Mouse (Mus musculus) right cerebral cortex, postnatal 10 days (tissue): ENCODE data around the gene Grip2.
A peak's percentile ranks its signal among the peaks of the same experiment; 100 is the strongest.

Experiments
- DNase-seq, 2 experiments: peaks; one replicate each; pipeline ENCODE4 v3.0.0; 2021; ENCODE audit warnings: low spot score in 2 of 2

Grip2 gene

DNA sequence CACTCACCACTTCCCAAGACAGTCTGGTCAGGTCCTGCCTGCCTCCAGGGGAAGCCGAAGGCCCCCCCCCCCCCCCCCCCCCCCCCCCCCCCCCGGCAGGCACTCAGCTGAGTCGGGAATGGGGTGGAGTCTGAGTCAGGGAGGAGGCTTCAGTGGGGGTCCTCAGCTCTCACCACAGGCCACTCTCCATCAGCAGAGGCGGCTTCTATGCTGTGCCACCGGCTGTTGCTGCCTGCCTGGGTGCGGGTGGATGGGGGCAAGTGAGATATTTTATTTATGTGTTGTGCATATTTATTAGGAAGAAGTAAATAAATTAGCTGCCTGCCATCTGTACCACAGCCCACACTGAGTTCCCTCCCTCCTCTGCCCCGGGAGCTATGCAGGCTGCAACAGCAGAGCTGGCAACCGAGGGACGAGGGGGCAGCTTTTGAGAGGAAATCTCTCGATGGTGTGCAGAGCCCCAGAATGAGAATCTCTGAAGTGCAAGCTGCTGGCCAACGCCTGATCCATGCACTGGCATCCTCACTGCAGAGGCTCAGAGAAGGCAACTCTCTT, at the start of gene Grip2:
Grip2 (minus strand) TSS at position 235 of the 555 bp plus-strand sequence.
- peak in 1 of 2 experiments; percentile 48 for DNase-seq

DNA sequence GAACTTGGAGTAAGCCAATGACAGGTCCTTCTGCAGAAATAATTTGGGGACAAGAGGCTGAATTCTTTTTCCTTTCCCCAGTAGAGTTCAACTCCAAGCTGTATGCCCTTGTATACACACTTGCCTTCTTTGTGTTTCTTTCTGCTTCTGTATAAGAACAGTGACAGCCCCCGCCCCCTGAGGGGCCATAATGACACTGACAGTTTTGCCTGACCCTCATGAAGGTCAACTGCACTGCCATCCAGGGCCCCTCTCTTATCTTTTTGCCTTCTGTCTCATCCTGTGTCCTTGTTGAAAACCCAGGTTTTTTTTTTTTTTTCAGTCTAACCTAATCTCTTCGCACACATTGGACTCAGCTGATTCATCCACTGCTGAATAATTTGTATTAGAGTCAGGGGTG, 45.7 kb upstream of the Grip2 start:
- DNase-seq: no peak

DNA sequence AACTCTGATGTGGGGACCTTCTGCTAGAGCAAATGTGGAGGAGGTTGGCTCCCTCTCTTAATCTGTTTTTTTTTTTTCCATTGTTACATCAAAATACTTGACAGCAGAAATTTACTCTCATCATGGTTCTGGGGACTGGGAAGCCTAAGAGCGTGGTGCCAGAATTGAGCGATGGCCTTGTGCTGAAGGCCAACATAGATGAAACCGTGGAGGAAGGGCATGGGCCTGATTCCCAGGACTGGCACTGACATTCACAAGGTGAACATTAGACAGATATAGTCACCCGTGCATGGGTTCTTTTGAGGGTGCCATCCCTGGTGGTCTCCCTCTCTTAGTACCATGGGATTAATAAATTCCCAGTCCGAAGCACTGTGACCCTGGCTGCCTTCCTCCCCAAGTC, 41.0 kb upstream of the Grip2 start:
- DNase-seq: no peak

DNA sequence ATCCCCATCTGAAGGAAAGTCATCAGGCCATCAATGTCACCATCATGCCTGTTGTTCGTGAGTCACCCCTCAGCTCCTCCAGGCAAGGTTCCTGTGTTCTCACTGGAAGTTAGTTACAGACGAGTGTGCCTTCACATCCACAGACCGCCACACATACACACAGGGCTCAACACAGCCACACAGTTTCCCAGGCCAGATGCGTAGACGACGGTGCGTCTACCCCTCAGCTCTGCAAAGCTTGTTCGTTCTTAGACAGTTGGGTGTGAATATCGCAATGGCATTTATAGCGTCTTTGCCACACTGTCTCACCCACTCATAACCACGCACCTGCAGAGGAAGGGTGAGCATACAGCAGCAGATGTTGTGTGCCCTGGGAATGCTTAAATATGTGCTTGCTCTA, 38.6 kb upstream of the Grip2 start:
- peak in 1 of 2 experiments; percentile 39 for DNase-seq

DNA sequence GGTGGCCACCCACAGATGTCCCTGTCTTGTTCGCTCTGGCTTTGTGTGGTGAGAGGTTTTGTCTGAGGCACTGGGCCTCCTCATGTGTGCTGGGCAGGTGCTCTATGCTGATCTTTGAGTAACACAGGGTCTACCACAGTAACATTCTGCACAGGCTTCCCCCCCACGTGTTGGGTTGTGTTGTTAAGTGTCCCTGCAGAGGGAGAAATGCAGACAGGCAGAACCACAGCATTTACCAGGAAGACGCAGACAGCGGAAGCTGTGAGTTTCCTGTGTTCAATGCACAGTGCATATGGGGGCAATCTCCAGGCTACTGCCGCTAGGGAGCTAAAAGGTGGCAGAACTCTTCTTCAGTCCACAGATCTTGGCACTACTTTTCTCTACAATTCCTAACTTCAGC, 37.5 kb upstream of the Grip2 start:
- DNase-seq: no peak

DNA sequence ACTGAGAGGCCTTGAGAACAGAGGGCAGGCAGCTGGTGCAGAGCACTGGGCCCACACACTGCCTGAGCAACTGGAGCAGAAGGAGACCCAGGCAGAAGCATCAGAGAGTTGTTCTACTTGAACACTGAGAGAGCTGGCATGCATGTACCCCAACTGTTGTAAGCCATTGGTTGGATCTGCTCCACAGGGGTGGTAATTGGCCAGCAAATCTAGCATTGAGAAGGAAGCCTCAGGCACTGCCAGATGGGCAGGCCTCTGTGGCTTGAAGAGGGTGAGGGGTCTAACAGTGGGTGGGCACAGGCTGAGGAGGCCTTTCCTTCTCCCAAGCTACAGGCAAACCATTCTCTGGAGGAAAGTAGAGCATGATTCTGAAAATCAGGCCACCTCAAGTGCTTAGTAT, 35.8 kb upstream of the Grip2 start:
- DNase-seq: no peak

DNA sequence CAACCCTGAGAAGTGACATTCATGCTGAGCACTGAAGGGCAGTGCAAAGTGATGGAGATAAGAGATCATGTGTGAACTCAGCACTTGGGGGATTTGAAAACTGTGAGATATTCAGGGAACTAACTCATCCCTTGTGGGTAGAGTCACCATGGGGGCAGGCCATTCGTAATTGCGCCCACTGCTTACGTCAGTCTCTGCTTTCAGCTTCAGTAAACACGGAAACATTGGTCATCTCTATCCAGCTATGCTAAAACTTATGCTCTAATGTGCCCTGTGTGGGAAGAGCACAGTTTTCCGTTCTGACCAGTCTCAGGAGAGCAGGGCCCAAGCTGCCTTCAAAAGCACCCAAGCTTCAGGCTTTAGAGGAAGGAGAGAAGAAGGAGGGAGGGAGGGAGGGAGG, 31.3 kb upstream of the Grip2 start:
- DNase-seq: no peak

DNA sequence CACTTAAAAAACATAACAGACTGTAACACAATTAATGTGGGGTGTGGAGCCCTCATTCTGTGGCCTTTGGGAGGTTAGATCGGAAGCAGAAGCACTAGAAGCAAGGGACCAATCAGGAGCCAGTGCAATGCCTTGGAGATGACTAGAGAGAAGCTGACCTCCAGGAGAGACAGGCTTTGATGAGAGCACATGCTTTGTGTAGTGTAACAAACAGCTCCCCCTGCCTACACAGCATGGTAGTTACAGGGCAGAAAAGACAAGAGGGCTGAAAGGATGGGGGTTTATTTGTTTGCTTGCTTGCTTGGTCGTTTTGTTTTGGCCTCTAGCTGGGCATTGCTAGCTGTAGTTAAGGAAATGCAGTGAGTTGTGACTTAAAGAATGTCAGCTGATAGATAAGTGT, 25.5 kb upstream of the Grip2 start:
- no peak for DNase-seq

DNA sequence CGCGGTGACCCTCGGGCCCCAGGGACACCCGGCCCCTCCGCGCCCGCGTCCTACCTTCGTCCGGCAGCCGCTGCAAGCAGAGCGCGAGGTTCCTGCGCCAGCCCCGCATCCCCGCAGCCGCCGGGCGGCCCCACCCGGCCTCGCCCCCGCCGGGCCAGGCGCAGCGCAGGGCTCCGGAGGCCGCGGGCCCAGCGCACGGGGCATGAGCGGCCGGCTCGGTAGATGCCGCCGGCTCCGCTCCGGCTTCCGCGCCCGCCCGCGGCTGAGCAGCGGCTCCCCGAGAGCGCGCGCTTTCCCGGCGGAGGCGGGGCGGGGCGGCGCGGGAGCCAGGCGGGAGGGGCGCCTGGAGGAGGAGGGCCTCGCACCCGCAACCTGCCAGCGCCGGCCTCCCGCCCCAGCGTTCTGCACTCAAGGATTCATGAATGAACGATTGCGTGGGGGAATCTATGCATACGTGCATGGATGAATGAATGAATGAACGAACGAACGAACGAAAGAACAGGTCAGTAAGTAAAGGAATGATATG, 16.6 kb upstream of the Grip2 start:
- DNase-seq: peak; percentile 48 to 57

DNA sequence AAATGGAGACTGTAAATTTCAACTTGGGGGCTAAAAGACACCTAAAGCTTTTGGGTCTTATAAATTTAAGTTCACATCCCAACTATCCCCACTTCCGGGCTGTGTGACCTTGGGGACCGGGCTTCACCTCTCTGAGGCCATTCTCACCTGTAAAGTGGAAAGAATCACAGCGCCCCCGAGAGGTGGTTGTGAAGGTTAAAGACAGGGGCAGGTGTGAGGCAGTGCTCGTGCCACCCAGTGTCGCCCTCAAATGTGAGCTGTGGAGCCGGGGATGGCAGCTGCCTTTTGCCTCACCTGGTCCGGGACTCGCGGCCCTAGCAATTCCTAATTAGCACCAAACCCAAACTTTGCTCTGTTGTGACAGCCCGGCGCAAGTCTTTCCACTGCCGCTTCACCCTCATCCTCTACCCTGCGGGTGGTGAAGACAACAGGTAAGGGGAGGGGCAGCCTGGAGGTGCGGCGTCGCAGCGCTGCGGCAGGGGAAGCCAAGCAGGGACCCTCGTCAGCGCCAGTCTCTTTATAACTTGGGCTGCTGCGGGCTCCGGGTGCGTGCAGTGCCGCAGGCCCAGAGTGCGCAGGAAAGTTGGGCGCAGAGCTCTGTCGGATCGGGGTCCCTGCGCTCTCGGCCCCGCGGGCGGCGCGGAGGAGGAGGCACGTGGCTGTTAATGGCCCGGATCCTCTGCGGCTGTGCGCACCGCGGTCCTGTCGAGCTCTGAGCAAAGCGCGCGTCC, 16.0 kb upstream of the Grip2 start:
- peak in 1 of 2 experiments; percentile 45 for DNase-seq

DNA sequence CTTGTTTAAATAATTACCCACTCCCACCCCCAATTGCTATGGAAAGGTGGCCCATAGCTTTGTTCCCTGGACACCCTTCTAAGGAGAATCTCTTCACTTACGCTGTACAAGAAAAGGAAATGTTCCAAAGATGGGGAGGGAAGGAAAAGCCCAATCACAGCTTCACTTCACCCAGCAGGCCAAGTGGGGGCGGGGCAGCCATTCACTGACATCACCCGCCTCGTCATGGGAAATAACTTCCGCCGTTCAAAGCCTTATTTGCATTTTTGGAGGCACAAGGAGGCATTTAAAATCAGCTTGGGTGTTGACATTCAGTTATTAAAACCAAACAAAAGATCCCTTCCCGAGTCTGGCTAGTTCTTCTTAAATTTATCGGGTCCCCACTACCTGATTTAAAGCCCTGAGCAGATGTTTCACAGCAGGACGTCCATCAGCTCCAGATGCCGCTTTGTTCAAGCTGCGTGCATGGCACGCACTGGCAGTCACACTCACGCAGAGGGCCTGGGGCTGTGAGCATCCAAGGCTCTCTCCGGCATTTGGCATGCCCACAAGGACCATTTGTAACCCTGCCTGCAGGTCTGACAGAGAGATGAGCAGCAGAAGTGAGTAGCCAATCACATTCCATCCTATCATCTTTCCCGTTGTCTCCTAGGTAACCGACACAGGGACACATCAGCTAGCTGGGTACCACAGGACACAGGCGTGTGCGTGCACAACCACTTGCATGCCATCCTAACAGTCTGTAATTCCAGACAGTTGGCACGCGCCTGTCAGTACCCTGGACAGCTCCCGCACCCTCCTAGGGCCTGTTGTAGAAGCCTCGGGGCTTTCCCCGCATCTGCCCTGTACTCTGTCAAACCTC, 12.2 kb upstream of the Grip2 start:
- DNase-seq: peak; percentile 86 to 90

DNA sequence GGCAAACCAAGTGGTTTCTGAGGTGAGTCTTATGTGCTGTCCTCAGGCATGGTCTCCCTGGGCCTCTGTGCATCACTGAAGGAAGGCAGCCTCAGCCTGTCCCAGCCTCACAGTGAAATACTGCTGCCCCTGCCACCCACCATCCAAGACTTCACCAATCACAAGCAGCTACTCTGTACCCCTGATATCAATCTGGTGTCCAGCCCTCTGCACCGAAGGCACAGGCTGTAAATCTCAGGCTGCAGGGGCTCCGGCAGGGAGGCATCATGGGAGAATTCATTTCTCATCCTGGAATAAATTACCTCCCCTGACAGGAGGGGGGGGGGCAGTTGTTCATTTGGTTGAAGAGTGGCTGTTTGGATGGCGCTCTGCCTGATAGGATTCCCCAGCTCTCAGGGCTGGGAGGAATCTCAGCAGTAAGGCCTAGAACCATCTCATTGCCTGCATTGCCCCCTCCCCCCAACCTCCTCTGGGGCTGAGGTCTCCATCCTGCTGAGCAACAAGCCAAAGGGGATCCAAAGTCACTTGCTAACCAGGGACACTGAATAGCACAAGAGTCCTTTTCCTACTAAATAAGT, 5.9 kb upstream of the Grip2 start:
- no peak for DNase-seq

DNA sequence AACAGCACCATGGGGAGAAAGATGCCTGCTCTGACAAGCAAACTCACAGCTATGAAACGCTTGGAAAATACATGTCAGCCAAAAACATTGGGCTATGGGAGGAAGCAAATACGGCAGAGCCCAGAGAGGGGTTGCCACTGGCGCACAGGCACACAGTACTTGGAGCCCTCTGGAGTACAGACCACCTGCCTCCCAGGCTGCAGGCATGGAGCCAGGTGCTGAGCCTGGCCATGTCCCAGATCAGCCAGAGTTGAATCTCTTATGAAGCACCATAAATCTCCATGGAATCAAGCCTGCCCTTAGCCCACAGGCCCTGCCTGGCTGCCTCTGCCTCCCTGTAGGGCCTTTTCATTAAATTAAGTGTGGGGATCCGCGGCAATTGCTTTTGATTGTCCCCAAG, 876 bp upstream of the Grip2 start:
- no peak for DNase-seq

DNA sequence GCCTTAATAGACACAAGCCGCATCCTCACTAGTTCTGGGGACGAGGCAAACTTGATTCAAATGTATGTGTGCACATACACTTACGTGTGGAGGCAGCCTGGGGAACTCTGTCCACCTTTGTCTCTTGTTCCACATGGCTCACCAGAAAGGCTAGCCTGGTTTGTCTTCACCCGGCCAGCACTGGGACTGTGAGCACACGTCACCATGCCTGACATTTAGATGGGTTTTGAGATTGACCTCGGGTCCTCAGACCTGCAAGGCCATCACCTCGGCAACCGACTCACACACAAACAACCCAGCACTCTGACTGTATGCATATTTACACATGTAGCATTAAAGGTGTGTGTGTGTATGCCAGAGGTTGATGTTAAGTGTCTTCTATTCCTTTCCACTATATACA, 8.8 kb downstream of the Grip2 start:
- no peak for DNase-seq

DNA sequence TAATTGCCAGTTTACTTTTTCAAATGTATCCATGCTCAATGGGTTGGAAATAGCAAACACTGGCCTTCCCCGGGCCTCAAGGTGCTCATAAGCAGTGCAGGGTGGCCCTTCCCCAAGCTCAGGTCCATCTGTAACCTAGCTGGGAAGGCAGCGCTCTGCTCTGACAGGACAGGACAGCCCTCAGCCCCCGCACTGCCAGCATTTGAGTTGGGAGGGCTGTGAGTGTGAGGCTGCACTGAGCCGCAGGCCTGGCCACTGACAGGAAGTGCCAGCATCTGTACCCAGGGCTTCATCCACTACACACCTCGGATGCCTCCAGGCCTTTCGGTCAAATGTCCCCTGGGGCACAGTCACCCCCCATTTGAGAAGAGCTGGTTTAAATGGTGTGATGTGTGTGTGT, 11.1 kb downstream of the Grip2 start:
- no peak for DNase-seq

DNA sequence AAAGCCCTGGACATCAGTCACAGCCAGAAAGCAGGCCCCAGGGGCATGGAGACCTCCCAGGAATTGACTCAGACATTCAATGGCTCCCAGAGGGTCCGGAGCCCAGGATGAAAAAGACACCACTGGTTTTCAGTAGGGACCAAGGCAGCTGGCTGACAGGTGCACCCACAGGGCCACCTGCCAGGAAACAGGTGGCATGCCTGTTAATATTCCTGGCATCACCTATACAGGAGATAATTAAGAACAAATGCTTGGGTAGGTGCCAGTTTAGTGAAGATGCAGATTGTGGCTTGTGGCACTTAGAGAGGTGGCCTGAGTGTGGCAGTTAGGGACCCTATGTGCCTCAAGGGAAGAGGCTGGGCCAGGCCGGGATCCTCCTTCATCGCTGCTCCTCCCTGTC, 13.4 kb downstream of the Grip2 start:
- DNase-seq: no peak

DNA sequence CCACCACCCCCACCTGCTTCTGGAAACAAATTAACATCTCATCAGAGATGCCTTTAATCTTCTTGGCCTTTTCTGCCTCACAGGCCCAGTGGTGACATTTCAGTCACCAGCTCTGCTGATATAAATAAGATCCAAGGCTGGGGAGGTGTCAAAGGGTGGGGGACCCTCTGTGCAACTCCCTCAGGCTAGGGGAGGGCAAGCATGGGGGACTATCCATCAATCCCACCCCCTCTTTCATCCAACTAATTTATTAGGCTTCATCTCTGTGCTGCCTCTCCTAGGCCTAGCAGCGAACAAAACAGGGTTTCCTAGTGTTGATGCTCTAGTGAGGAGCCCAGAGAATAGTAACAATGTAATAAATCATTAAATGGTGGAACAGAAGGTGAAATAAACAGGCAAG, 17.0 kb downstream of the Grip2 start:
- no peak for DNase-seq

DNA sequence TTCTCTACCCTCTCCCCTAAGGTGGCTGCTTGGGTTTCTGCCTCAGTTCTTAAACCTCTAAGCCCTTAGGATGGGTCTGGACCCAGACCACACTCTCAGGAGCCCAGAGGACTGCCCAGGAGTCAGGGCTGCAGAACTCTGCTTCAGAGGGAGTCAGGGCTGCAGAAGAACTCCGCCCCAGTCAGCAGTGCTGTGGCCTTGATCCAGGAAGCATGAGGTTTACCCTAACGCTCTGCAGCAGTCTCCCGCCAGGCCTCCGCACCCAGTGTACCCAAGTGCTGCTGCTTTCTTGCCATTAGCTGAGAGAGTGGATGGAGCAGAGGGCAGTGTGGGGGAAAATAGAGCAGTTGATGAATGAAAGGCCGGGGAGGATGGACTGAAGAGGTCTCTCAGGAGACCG, 19.0 kb downstream of the Grip2 start:
- no peak for DNase-seq

DNA sequence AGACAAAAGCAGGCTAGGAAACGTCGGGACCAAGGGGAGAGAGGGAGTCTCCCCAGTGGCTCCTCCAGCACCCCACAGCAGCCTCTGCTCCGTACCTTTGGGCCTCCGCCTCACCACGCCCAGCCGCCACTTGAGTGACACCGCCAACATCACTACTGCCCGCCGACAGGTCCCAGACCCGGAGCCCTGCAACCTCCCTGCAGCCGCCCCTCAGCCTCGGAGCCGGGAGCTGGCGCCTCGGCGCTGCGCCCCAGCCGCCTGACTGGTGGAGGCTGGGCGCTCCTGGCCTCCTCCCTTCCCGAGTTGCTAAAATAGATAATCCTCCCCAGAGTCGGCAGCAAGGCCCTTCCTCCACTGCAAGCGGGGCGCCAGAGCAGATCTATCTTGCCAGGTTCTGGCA, 19.9 kb downstream of the Grip2 start:
- peak; percentile 69 to 73 for DNase-seq

DNA sequence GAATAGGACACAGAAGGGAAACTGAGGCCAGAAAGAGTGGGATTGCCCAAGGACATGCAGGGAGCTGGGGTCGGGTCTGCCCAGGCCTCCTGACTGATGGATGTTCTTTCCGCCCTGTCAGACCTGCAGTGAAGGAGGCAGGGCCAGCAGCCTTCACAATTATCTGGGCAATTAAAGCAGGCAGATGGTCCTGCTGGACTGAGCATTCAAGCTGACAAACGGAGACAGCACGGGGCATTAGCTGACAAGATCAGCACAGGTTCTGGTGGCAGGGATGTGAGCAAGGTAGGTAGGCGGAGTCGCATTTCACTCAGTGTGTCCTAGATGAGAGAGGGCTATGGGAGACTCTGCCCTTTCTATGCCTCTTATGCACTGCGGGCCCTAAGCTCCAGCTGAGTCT, 22.9 kb downstream of the Grip2 start:
- DNase-seq: no peak

DNA sequence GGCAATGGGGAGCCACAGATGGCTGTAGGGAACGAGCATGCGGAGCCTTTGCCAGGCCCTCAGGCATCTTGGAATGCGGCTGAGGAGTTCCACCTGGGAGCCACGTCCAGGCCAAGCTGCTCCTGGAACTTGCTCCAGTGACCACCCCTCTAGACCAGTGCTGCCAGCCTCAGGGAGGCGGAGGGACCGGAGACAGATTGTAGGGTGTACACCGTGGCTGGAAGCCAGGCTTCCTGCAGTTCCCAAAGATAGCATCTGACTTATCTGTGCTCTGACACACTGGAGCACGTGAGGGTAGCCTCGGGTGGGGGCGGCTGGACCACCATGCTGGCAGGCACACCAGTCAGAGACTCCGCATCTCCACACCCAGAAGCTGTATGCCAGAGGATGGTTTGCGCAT, 28.6 kb downstream of the Grip2 start:
- DNase-seq: peak; percentile 45 to 68

DNA sequence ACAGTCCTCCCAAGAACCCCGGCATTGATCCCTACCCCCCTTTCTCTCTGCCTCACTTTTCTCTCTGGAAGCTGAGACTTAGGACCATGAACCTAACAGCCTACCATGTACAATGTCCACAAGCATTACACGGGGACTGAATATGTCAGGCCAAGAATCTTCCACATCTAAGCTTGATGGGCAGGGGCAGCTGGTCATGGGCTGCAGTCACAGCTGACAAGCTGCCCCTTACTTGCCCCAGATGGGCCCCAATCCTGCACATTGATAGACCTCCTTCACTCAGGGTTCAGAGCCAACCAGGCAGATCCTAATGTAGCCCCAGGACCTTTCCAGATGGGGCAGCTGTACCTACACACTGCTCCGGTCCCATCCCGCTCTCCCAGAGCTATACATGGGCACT, 30.3 kb downstream of the Grip2 start:
- no peak for DNase-seq
